Mouse (Mus musculus): ENCODE measurements around the gene Myl10. TPM values are rescaled to one million over a fixed set of nuclear protein-coding genes. Genes with fewer than 3 reads are reported as not detected.

The Myl10 gene
- polyA plus RNA-seq, 1 experiment from 2014 or later = not detected

GRCm38 (mm10) chr5:136662822-136663221, 30.1 kb upstream of the Myl10 start:
- H3K9me3 ChIP-seq (ENCODE audit: control insufficient read depth, low read length) = no peaks in the 10 kb centered on the region
- H3K27me3 ChIP-seq (ENCODE audit: control insufficient read depth, insufficient read depth, low read length) = peaks cover 10% of the 10 kb centered on the region; the same call in 1 of the 2 replicates
- no peaks in the 10 kb centered on the region for H3K36me3 ChIP-seq (ENCODE audit: control insufficient read depth, insufficient read depth, low read length)
- no peaks in the 10 kb centered on the region for H3K4me1 ChIP-seq (ENCODE audit: control insufficient read depth in 2 of 2, insufficient read depth in 2 of 2, low read length in 2 of 2)
- H3K27ac ChIP-seq (replicated peaks in 1 of 2; ENCODE audit: control insufficient read depth in 1 of 2, insufficient read depth in 1 of 2, low read depth in 2 of 2, low read length in 2 of 2) = no peak overlapping the region
- WGBS = 50% methylated on average over 1 of the region's 1 CpGs
- no peak for ATAC-seq (ENCODE audit: insufficient number of reproducible peaks, insufficient read depth, low FRiP score, low read depth)
- H3K4me2 ChIP-seq (ENCODE audit: low read length) = no peak overlapping the region
- no peak overlapping the region for H3K4me3 ChIP-seq (ENCODE audit: control insufficient read depth in 1 of 2, insufficient read depth in 1 of 2, low read depth in 1 of 2, low read length in 2 of 2)
- no peak overlapping the region for H3K9ac ChIP-seq (ENCODE audit: low read length)

- H3K4me3 ChIP-seq (ENCODE audit: control insufficient read depth in 1 of 2, insufficient read depth in 1 of 2, low read depth in 1 of 2, low read length in 2 of 2) = no peak overlapping the region
- H3K36me3 ChIP-seq (ENCODE audit: control insufficient read depth, insufficient read depth, low read length) = no peaks in the 10 kb centered on the region
- no peak overlapping the region for H3K4me2 ChIP-seq (ENCODE audit: low read length)
- ATAC-seq (ENCODE audit: insufficient number of reproducible peaks, insufficient read depth, low FRiP score, low read depth) = no peak
- no peak overlapping the region for H3K9ac ChIP-seq (ENCODE audit: low read length)
- H3K27me3 ChIP-seq (ENCODE audit: control insufficient read depth, insufficient read depth, low read length) = peaks cover 10% of the 10 kb centered on the region; the same call in 1 of the 2 replicates
- 0 out of 4 replicates have a peak, but pooled peaks cover 0 to 3% of the 10 kb centered on the region in 2 experiments for H3K4me1 ChIP-seq (ENCODE audit: control insufficient read depth in 2 of 2, insufficient read depth in 2 of 2, low read length in 2 of 2)
- no peaks in the 10 kb centered on the region for H3K9me3 ChIP-seq (ENCODE audit: control insufficient read depth, low read length)
- H3K27ac ChIP-seq (replicated peaks in 1 of 2; ENCODE audit: control insufficient read depth in 1 of 2, insufficient read depth in 1 of 2, low read depth in 2 of 2, low read length in 2 of 2) = no peak overlapping the region
- WGBS = 3% methylated on average over 9 of the region's 9 CpGs
Measured at GRCm38 (mm10) chr5:136664497-136664896, 28.4 kb upstream of the Myl10 start.

DNA sequence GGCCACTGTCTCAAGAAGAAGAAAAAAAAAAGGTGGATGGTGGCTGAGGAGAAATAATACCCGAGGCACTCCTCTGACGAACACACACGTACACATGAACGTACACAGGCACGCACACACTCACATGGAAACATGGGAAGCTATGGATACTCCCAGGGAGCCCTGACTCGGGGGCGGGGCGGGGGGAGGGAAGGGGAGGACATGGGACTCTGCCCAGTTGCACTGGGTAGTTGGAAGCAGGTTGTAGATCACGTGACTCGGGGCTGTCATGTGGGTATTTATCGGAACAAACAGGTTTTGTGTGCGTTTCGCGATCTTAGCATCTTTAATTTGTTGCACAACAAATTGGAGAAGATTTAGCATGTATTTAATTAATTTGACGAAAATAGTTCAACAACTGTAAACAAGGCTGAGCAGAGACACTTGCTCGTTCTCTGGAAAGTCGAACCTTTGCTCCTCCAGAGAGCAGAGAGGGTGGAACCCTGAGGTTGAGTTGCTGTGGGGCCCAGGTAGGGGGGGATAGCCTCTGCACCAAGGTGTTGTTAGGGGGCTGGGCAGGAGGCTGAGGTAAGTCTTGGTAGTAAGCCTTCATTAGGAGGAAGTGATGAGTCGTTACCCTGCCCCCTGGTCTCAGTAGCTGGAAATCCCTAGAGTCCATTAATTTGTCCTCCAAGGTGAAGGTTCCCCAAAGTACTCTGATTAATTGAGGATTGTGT, 16.5 kb upstream of the Myl10 start:
- Histone ChIP-seq H3K4me1 (ENCODE audit: control insufficient read depth in 2 of 2, insufficient read depth in 2 of 2, low read length in 2 of 2) (no peaks in the 10 kb centered on the region), H3K4me2 (ENCODE audit: low read length) (no peak overlapping the region), H3K27ac (replicated peaks in 1 of 2; ENCODE audit: control insufficient read depth in 1 of 2, insufficient read depth in 1 of 2, low read depth in 2 of 2, low read length in 2 of 2) (no peak overlapping the region), H3K9me3 (ENCODE audit: control insufficient read depth, low read length) (peaks cover 9% of the 10 kb centered on the region; the same call in 1 of the 2 replicates), H3K9ac (ENCODE audit: low read length) (no peak overlapping the region), H3K4me3 (ENCODE audit: control insufficient read depth in 1 of 2, insufficient read depth in 1 of 2, low read depth in 1 of 2, low read length in 2 of 2) (no peak overlapping the region), H3K36me3 (ENCODE audit: control insufficient read depth, insufficient read depth, low read length) (no peaks in the 10 kb centered on the region), H3K27me3 (ENCODE audit: control insufficient read depth, insufficient read depth, low read length) (no peaks in the 10 kb centered on the region)
- no peak for ATAC-seq (ENCODE audit: insufficient number of reproducible peaks, insufficient read depth, low FRiP score, low read depth)
- WGBS = 83% methylated on average over 18 of the region's 18 CpGs

GRCm38 (mm10) chr5:136678840-136679348, 14.1 kb upstream of the Myl10 start:
- Histone ChIP-seq H3K9ac (ENCODE audit: low read length) (no peak overlapping the region), H3K9me3 (ENCODE audit: control insufficient read depth, low read length) (peaks cover 9% of the 10 kb centered on the region; the same call in 1 of the 2 replicates), H3K4me1 (ENCODE audit: control insufficient read depth in 2 of 2, insufficient read depth in 2 of 2, low read length in 2 of 2) (no peaks in the 10 kb centered on the region), H3K4me2 (ENCODE audit: low read length) (no peak overlapping the region), H3K36me3 (ENCODE audit: control insufficient read depth, insufficient read depth, low read length) (no peaks in the 10 kb centered on the region), H3K27me3 (ENCODE audit: control insufficient read depth, insufficient read depth, low read length) (no peaks in the 10 kb centered on the region), H3K4me3 (ENCODE audit: control insufficient read depth in 1 of 2, insufficient read depth in 1 of 2, low read depth in 1 of 2, low read length in 2 of 2) (no peak overlapping the region), H3K27ac (replicated peaks in 1 of 2; ENCODE audit: control insufficient read depth in 1 of 2, insufficient read depth in 1 of 2, low read depth in 2 of 2, low read length in 2 of 2) (no peak overlapping the region)
- WGBS = 55% methylated on average over 6 of the region's 6 CpGs
- ATAC-seq (ENCODE audit: insufficient number of reproducible peaks, insufficient read depth, low FRiP score, low read depth) = no peak

- 80% methylated on average over 4 of the region's 4 CpGs for WGBS
- H3K27me3 ChIP-seq (ENCODE audit: control insufficient read depth, insufficient read depth, low read length) = no peaks in the 10 kb centered on the region
- H3K4me1 ChIP-seq (ENCODE audit: control insufficient read depth in 2 of 2, insufficient read depth in 2 of 2, low read length in 2 of 2) = no peaks in the 10 kb centered on the region
- H3K27ac ChIP-seq (replicated peaks in 1 of 2; ENCODE audit: control insufficient read depth in 1 of 2, insufficient read depth in 1 of 2, low read depth in 2 of 2, low read length in 2 of 2) = no peak overlapping the region
- no peaks in the 10 kb centered on the region for H3K9me3 ChIP-seq (ENCODE audit: control insufficient read depth, low read length)
- no peak overlapping the region for H3K4me3 ChIP-seq (ENCODE audit: control insufficient read depth in 1 of 2, insufficient read depth in 1 of 2, low read depth in 1 of 2, low read length in 2 of 2)
- H3K9ac ChIP-seq (ENCODE audit: low read length) = no peak overlapping the region
- no peak for ATAC-seq (ENCODE audit: insufficient number of reproducible peaks, insufficient read depth, low FRiP score, low read depth)
- no peaks in the 10 kb centered on the region for H3K36me3 ChIP-seq (ENCODE audit: control insufficient read depth, insufficient read depth, low read length)
- no peak overlapping the region for H3K4me2 ChIP-seq (ENCODE audit: low read length)
Measured at GRCm38 (mm10) chr5:136686349-136686748, 6.6 kb upstream of the Myl10 start.

GRCm38 (mm10) chr5:136687561-136687960, 5.4 kb upstream of the Myl10 start:
- Histone ChIP-seq H3K9me3 (ENCODE audit: control insufficient read depth, low read length) (no peaks in the 10 kb centered on the region), H3K27me3 (ENCODE audit: control insufficient read depth, insufficient read depth, low read length) (no peaks in the 10 kb centered on the region), H3K9ac (ENCODE audit: low read length) (no peak overlapping the region), H3K4me2 (ENCODE audit: low read length) (no peak overlapping the region), H3K27ac (replicated peaks in 1 of 2; ENCODE audit: control insufficient read depth in 1 of 2, insufficient read depth in 1 of 2, low read depth in 2 of 2, low read length in 2 of 2) (no peak overlapping the region), H3K36me3 (ENCODE audit: control insufficient read depth, insufficient read depth, low read length) (no peaks in the 10 kb centered on the region), H3K4me1 (ENCODE audit: control insufficient read depth in 2 of 2, insufficient read depth in 2 of 2, low read length in 2 of 2) (no peaks in the 10 kb centered on the region), H3K4me3 (ENCODE audit: control insufficient read depth in 1 of 2, insufficient read depth in 1 of 2, low read depth in 1 of 2, low read length in 2 of 2) (no peak overlapping the region)
- no peak for ATAC-seq (ENCODE audit: insufficient number of reproducible peaks, insufficient read depth, low FRiP score, low read depth)
- WGBS = 45% methylated on average over 7 of the region's 7 CpGs

DNA sequence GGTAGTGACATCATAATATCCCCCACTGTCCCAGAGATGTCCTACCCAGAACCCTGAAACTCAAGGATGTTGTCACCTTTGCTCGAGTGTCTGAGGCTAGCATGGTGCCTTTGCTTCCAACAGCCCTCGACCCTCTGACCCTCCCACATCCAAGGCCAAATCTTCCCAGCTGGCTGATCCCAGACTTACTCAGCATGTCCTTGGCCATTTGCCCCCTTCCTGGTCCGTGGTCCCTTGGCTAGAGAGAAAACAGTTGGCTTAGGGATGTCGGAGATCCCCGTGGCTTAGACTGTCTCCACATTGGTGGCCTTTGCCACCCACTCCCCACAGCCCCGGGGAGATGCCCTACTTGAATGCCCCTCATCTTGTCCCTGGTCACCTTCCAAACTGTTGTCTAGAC, 4.1 kb upstream of the Myl10 start:
- H3K4me3 ChIP-seq (ENCODE audit: control insufficient read depth in 1 of 2, insufficient read depth in 1 of 2, low read depth in 1 of 2, low read length in 2 of 2) = no peak overlapping the region
- no peak for ATAC-seq (ENCODE audit: insufficient number of reproducible peaks, insufficient read depth, low FRiP score, low read depth)

DNA sequence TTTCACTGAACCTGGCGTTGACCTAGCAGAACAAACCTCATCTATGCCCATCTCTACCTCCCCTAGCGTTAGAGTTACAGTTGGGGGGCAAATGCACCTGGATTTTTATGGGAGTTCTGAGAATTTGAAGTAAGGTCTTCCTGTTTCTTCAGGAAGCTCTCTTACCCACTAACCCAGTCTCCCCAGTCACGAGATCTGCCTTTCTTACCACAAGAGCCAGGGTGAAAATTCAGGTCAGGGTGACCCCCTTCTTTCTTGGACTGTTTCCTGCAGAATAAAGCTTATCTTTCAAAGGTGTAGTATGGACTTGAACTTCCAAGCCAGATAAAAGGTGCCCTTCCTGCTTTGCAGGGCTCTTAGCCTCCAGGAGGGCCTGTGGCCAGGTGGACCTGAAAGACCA, 1.8 kb upstream of the Myl10 start:
- no peaks in the 10 kb centered on the region for H3K9me3 ChIP-seq (ENCODE audit: control insufficient read depth, low read length)
- H3K27ac ChIP-seq (replicated peaks in 1 of 2; ENCODE audit: control insufficient read depth in 1 of 2, insufficient read depth in 1 of 2, low read depth in 2 of 2, low read length in 2 of 2) = no peak overlapping the region
- H3K27me3 ChIP-seq (ENCODE audit: control insufficient read depth, insufficient read depth, low read length) = no peaks in the 10 kb centered on the region
- H3K4me2 ChIP-seq (ENCODE audit: low read length) = no peak overlapping the region
- no peaks in the 10 kb centered on the region for H3K36me3 ChIP-seq (ENCODE audit: control insufficient read depth, insufficient read depth, low read length)
- H3K4me3 ChIP-seq (ENCODE audit: control insufficient read depth in 1 of 2, insufficient read depth in 1 of 2, low read depth in 1 of 2, low read length in 2 of 2) = no peak overlapping the region
- no peak for ATAC-seq (ENCODE audit: insufficient number of reproducible peaks, insufficient read depth, low FRiP score, low read depth)
- WGBS = 70% methylated on average over 3 of the region's 3 CpGs
- H3K9ac ChIP-seq (ENCODE audit: low read length) = no peak overlapping the region
- H3K4me1 ChIP-seq (ENCODE audit: control insufficient read depth in 2 of 2, insufficient read depth in 2 of 2, low read length in 2 of 2) = no peaks in the 10 kb centered on the region

More for the DNA sequence above, 4.1 kb upstream of the Myl10 start:
- no peaks in the 10 kb centered on the region for H3K9me3 ChIP-seq (ENCODE audit: control insufficient read depth, low read length)
- H3K27me3 ChIP-seq (ENCODE audit: control insufficient read depth, insufficient read depth, low read length) = no peaks in the 10 kb centered on the region
- no peak overlapping the region for H3K9ac ChIP-seq (ENCODE audit: low read length)
- WGBS = 62% methylated on average over 6 of the region's 6 CpGs
- no peak overlapping the region for H3K27ac ChIP-seq (replicated peaks in 1 of 2; ENCODE audit: control insufficient read depth in 1 of 2, insufficient read depth in 1 of 2, low read depth in 2 of 2, low read length in 2 of 2)
- H3K36me3 ChIP-seq (ENCODE audit: control insufficient read depth, insufficient read depth, low read length) = no peaks in the 10 kb centered on the region
- H3K4me2 ChIP-seq (ENCODE audit: low read length) = no peak overlapping the region
- H3K4me1 ChIP-seq (ENCODE audit: control insufficient read depth in 2 of 2, insufficient read depth in 2 of 2, low read length in 2 of 2) = no peaks in the 10 kb centered on the region

Data from heart, embryonic 14.5 days (tissue).